Mouse (Mus musculus) megakaryocyte progenitor cell, adult 5-6 weeks (primary cell): ENCODE measurements at regions not wholly inside any gene's neighbourhood (a gene's known extent, or its start where the extent isn't known, plus 50 kb on each side); places are given as distances from the start of the nearest gene placed in this dataset.
"Not testable (repeated sequence)": the region's sequence is repeated elsewhere in the genome, so short reads cannot be mapped to it uniquely, and the experiment has no call there.

Source experiments
- ATAC-seq: replicated peaks from 2 replicates; pipeline ENCODE4 v1.8.0; 2016; ENCODE audit warnings: mild to moderate bottlenecking, moderate TSS enrichment, inconsistent platforms; ENCODE audit not compliant: poor library complexity

GRCm38 (mm10) chr13:107554091-107554490 lies 490.2 kb upstream of the Smim15 start:
- no peak for ATAC-seq

GRCm38 (mm10) chr13:107552165-107552564 lies 492.1 kb upstream of the Smim15 start:
- no peak for ATAC-seq

GRCm38 (mm10) chr13:107549995-107550394 lies 494.3 kb upstream of the Smim15 start:
- not testable (repeated sequence) for ATAC-seq

DNA sequence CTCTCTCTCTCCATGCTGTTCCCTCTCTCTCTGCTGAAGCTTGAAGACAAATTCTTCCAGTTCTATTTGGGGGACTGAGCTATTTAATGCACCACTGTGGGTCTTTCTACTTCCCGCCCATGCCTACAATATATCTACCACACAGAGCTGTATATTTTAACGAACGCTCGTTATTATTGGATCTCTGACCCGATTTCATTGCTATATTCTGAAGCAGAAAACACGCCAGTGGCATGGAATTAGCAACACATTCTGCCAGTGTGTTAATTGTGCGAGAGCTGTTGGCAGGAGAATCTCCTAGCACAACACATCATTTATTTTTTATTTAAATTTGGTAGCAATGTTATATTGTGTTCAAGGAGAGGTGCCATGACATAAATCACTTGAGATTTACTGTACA lies 497.2 kb upstream of the Smim15 start:
- no peak for ATAC-seq

- no peak for ATAC-seq
Observed at GRCm38 (mm10) chr13:107546181-107546900, 497.9 kb upstream of the Smim15 start.

- ATAC-seq, result no peak
Observed at GRCm38 (mm10) chr13:107541635-107541955, 502.7 kb upstream of the Smim15 start.

GRCm38 (mm10) chr13:107540784-107541634 lies 503.2 kb upstream of the Smim15 start:
- no peak for ATAC-seq

GRCm38 (mm10) chr13:107540305-107540704 lies 503.9 kb upstream of the Smim15 start:
- no peak for ATAC-seq

DNA sequence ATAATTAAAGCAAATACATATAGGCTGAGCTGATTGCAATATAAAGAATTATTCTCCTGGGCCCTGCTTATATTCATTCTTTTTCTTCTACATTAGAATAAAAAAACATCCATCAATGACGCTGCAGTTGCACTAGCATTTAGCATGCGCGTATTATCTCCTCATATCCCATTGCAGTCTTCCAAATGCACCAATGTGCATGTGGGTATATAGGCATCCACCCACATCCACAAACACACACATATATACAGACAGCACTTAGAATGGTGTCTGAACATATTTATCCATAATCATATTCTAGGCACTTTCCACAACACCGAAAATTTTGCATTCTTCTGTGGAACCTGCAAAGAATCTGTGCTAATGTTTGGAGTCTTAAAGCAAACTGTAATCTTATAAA lies 504.4 kb upstream of the Smim15 start:
- ATAC-seq, result no peak

GRCm38 (mm10) chr13:107539326-107539725 lies 504.9 kb upstream of the Smim15 start:
- ATAC-seq, result no peak

- peak; percentile 75 for ATAC-seq
Observed at GRCm38 (mm10) chr13:107535213-107535612, 509.0 kb upstream of the Smim15 start.

DNA sequence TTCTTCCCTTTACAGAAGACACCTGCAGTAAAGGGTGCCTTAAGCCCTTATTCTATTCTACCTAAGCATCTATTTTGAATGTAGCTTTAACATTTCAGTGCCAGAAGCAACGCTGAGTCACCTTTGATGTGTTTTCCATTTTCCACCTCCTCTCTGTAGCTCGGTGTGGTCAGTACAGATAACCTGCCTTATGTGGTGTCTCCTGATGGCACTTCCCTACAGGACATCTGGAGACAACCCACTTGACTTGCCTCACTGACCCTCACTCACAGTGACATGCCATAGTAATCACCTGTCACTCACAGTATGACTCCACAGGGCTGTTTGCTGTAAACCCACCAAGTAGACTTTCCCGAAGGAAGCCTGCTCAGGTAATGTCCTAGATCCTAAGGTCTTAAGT lies 510.9 kb upstream of the Smim15 start:
- no peak for ATAC-seq

DNA sequence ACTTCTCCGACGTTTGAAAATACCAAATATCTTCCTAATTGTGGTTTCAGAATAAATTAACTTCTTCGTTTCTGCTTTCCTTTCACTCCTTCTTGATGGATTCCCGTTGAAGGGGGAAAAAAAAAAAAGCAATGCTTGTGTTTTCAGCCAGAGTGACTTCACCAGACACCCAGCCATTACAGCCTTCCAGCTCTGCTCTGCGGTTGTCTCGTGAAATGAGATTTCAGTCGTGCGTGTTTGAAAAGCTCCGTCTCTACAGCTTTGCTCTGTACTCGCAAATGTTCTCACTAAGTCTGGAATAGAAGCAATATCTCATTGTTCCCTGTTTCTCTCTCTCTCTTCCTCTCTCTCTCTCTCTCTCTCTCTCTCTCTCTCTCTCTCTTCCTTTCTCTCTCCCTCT lies 509.6 kb upstream of the Kif2a start:
- ATAC-seq, result no peak

DNA sequence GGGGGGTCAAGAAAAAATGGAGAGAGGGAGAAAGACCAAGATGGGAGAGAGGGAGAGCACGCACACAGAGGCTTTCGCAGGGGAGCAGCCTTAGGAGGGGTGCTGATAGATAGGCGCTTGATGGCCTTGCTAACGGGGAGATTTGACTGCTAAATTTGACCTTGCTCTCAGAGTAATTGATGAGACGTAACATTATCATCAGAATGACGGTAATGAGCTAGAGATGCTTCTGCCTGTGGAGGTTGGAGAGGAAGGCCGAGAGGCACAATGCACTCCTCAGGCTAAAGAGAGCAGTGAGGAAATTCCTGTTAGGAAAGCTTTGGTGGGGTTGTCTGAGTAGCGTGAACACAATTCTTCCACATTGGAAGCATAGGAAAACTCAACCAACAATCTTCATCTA lies 509.1 kb upstream of the Kif2a start:
- no peak for ATAC-seq

GRCm38 (mm10) chr13:107530392-107530791 lies 508.5 kb upstream of the Kif2a start:
- ATAC-seq, result no peak

DNA sequence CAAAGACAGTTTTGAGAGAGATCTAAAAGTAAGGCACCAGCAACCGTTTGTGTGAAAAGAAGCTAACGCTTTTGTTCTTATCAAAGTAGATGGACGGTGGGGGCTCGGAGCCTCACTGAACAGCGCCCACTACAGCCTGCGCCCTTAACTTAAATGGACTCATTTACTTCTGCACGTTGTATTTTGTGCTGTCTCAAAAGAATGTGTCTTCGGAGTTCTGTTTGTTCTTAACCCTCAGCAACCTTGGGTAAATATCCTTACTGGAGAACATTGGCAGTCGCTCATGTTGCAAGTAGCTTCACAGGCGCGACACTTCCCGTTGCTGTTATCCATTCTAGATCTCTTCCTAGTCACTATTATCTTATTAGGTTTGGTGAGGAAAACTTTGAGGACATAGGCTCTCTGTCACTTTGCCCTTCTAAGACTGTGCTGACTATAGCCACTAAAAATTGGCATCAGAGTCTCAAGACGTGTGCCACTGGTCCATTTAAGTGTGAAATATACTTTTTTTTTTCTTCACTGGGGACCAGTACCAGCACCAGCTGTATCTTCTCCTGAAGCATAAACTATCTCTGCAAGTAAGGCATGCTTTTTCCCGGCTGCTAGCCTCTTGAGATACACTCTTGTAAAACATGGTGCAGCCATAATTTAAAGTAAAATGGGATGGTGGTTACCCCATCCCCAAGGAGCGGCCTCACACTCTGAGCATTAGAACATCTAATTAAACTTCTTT lies 507.0 kb upstream of the Kif2a start:
- ATAC-seq, result no peak

DNA sequence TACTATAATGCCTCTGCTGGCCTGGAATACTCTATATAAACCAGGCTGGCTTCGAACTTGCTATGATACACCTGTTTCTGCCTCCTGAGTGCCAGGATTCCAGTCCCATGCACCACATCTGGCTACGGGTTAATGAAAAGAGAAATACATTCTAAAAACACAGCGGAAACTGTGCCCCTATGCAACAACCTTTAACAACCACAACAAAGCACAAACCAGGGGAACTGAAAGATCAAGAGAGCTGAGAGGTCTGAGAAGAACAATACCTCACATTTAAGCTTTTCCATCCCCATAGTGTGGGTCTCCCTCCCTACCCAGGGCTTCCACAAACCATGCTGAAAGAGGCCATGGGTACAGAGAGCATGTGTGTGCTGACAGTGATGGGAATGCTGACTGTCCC lies 501.0 kb upstream of the Kif2a start:
- no peak for ATAC-seq

DNA sequence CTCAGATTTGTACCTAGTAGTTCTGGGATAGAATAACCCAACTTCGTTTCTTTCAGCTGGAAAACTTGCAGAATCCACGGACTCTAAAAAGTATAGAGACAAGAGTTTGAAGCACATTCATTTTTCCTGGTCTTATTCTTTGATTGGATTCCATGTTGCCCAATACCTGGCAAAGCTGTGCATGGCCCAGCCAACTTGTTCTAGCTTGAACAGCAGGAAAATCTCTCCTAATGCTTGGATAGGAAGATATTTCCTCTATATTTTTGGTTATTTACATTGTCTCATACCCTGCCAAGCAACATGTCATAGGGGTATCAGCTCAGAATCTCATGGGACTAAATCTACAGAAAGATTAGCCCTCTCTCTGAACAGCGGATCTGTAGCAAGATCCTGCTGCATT lies 492.3 kb upstream of the Kif2a start:
- no peak for ATAC-seq

- no peak for ATAC-seq
Observed at GRCm38 (mm10) chr13:107513274-107514146, 491.6 kb upstream of the Kif2a start.

GRCm38 (mm10) chr13:107507336-107507735 lies 485.4 kb upstream of the Kif2a start:
- ATAC-seq, result no peak

- no peak for ATAC-seq
Observed at GRCm38 (mm10) chr13:107506832-107507231, 484.9 kb upstream of the Kif2a start.
